Comparison of ENCODE assay signal across 7 mouse cellular contexts in the genomic region with DNA sequence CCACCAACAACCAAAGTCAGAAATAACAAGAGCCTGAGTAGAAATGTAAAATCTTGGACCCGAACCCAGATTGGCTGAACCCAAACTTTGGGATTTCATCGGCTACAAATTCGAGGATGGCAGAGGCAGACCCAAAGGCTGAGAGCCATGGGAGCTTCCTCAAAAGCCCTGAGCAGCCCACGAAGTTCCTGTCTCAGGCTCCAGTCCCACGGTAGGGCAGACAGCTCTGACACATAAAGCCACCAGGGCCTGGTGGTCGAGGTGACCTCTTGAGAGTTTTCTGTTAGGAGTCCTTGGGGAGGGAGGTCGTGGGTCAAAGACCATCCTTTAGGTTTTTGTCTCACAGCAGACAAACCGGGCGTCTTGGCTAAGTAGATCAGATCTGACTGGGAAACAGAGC. TPM values are rescaled to one million over a fixed set of nuclear protein-coding genes. Genes with fewer than 3 reads are reported as not detected.
DNase-seq lines count a peak whose midpoint lies in the region; ATAC-seq and TF ChIP-seq lines count a peak whose summit lies in the region.

No protein-coding gene starts in this region.

- no peak for DNase-seq in lung, adult 2 months
- no peak for DNase-seq in lung, postnatal 14 days
- no peak for DNase-seq in forebrain, embryonic 10.5 days (ENCODE audit: extremely low spot score, low spot score)
- DNase-seq in intestine, embryonic 14.5 days (ENCODE audit: low spot score), result no peak
- DNase-seq in ovary, postnatal 10 days (ENCODE audit: low spot score), result no peak
- no peak for DNase-seq in layer of hippocampus, adult 11-12 months (ENCODE audit: low spot score)

- peak; percentile 40; the same call in 1 of the 2 replicates for ATAC-seq in intestine, embryonic 14.5 days (replicated peaks; ENCODE audit: low FRiP score, low TSS enrichment, low read depth)
- no peak for ATAC-seq in midbrain, embryonic 12.5 days (ENCODE audit: low FRiP score, low read depth)

- peaks cover 7% of the 10 kb centered on the region for H3K36me3 ChIP-seq in forebrain, embryonic 10.5 days (replicated peaks)
- 0 out of 2 replicates have a peak, but pooled peaks cover 3% of the 10 kb centered on the region for H3K36me3 ChIP-seq in intestine, embryonic 14.5 days (ENCODE audit: control insufficient read depth, insufficient read depth, low read length)
- H3K36me3 ChIP-seq in midbrain, embryonic 12.5 days, result no peaks in the 10 kb centered on the region

- no peak for TF ChIP-seq POLR2A in lung, adult 2 months (IDR thresholded peaks at IDR 0.05; ENCODE audit: borderline replicate concordance, extremely low read depth, low read depth, low read length)

- peak overlapping the region; percentile 85 for H3K27ac ChIP-seq in forebrain, embryonic 10.5 days
- H3K27ac ChIP-seq in intestine, embryonic 14.5 days (ENCODE audit: low read depth), result no peak overlapping the region
- H3K27ac ChIP-seq in midbrain, embryonic 12.5 days (replicated peaks), result no peak overlapping the region

- peak overlapping the region; percentile 23 for H3K4me3 ChIP-seq in lung, adult 2 months (replicated peaks; ENCODE audit: extremely low read depth, low read depth, low read length)
- H3K4me3 ChIP-seq in forebrain, embryonic 10.5 days, result peak overlapping the region; percentile 71
- 0 out of 2 replicates have a peak overlapping the region, but pooled peaks have one; percentile 65 for H3K4me3 ChIP-seq in intestine, embryonic 14.5 days (ENCODE audit: low read depth, low read length)
- H3K4me3 ChIP-seq in midbrain, embryonic 12.5 days, result peak overlapping the region; percentile 59

- peaks cover 11% of the 10 kb centered on the region for H3K27me3 ChIP-seq in forebrain, embryonic 10.5 days (ENCODE audit: poor library complexity, severe bottlenecking)
- H3K27me3 ChIP-seq in intestine, embryonic 14.5 days (replicated peaks; ENCODE audit: control insufficient read depth, insufficient read depth, low read length), result no peaks in the 10 kb centered on the region
- peaks cover 10% of the 10 kb centered on the region for H3K27me3 ChIP-seq in midbrain, embryonic 12.5 days

- H3K4me2 ChIP-seq in intestine, embryonic 14.5 days (ENCODE audit: low read length), result peak overlapping the region; percentile 84
- peak overlapping the region; percentile 85 for H3K4me2 ChIP-seq in midbrain, embryonic 12.5 days (replicated peaks)

- H3K4me1 ChIP-seq in lung, adult 2 months (ENCODE audit: control insufficient read depth, insufficient read depth, low read length), result peaks cover 4% of the 10 kb centered on the region; the same call in 1 of the 2 replicates
- peaks cover 15% of the 10 kb centered on the region for H3K4me1 ChIP-seq in forebrain, embryonic 10.5 days
- H3K4me1 ChIP-seq in intestine, embryonic 14.5 days (replicated peaks; ENCODE audit: control insufficient read depth, insufficient read depth, low read length), result 0 out of 2 replicates have a peak, but pooled peaks cover 5% of the 10 kb centered on the region
- no peaks in the 10 kb centered on the region; the same call in 1 of the 2 replicates for H3K4me1 ChIP-seq in midbrain, embryonic 12.5 days

- no peak for TF ChIP-seq CTCF in lung, adult 2 months (IDR thresholded peaks at IDR 0.05; ENCODE audit: insufficient read depth, low read length)

- no peak overlapping the region for H3K9ac ChIP-seq in intestine, embryonic 14.5 days (ENCODE audit: low read length)
- no peak overlapping the region for H3K9ac ChIP-seq in midbrain, embryonic 12.5 days (replicated peaks)

- WGBS in lung, adult 2 months, result 39% methylated on average over 9 of the region's 9 CpGs
- 49% methylated on average over 9 of the region's 9 CpGs for WGBS in forebrain, embryonic 10.5 days
- WGBS in intestine, embryonic 14.5 days, result 51% methylated on average over 9 of the region's 9 CpGs
- WGBS in midbrain, embryonic 12.5 days, result 50% methylated on average over 9 of the region's 9 CpGs

- H3K9me3 ChIP-seq in forebrain, embryonic 10.5 days, result no peaks in the 10 kb centered on the region
- no peaks in the 10 kb centered on the region for H3K9me3 ChIP-seq in intestine, embryonic 14.5 days (ENCODE audit: control insufficient read depth, low read length)
- H3K9me3 ChIP-seq in midbrain, embryonic 12.5 days, result no peaks in the 10 kb centered on the region

RNA-seq across cellular contexts. Expression of a gene that starts 1.1 kb away (rescaled TPM):
- polyA plus RNA-seq in lung, adult 2 months (2012; rRNA removed), result 21.4 and 22.7 TPM in 2 replicates
- polyA plus RNA-seq in forebrain, embryonic 10.5 days (2016; fragmentation: Nextera tagmentation; extraction: Ambion mirVana), result 23.7 and 25.3 TPM in 2 replicates
- 58.3 and 62.5 TPM in 2 replicates for polyA plus RNA-seq in intestine, embryonic 14.5 days (2014; fragmentation: Nextera tagmentation; extraction: Ambion mirVana)
- polyA plus RNA-seq in midbrain, embryonic 12.5 days (2016; fragmentation: Nextera tagmentation; extraction: Ambion mirVana), result 24.0 and 25.8 TPM in 2 replicates

RNA-seq across cellular contexts. Expression of a gene that starts 26.3 kb away (rescaled TPM):
- polyA plus RNA-seq in lung, adult 2 months (2012; rRNA removed), result 21.2 and 33.5 TPM in 2 replicates
- polyA plus RNA-seq in forebrain, embryonic 10.5 days (2016; fragmentation: Nextera tagmentation; extraction: Ambion mirVana), result 13.4 and 14.2 TPM in 2 replicates
- polyA plus RNA-seq in intestine, embryonic 14.5 days (2014; fragmentation: Nextera tagmentation; extraction: Ambion mirVana), result 26.5 and 26.7 TPM in 2 replicates
- 11.2 and 11.7 TPM in 2 replicates for polyA plus RNA-seq in midbrain, embryonic 12.5 days (2016; fragmentation: Nextera tagmentation; extraction: Ambion mirVana)

RNA-seq across cellular contexts. Expression of a gene that starts 52.2 kb away (rescaled TPM):
- 3.0 and 3.8 TPM in 2 replicates for polyA plus RNA-seq in lung, adult 2 months (2012; rRNA removed)
- 5.0 and 6.0 TPM in 2 replicates for polyA plus RNA-seq in forebrain, embryonic 10.5 days (2016; fragmentation: Nextera tagmentation; extraction: Ambion mirVana)
- polyA plus RNA-seq in intestine, embryonic 14.5 days (2014; fragmentation: Nextera tagmentation; extraction: Ambion mirVana), result 5.8 and 6.5 TPM in 2 replicates
- polyA plus RNA-seq in midbrain, embryonic 12.5 days (2016; fragmentation: Nextera tagmentation; extraction: Ambion mirVana), result 2.7 and 2.9 TPM in 2 replicates

RNA-seq across cellular contexts. Expression of a gene that starts 52.5 kb away (rescaled TPM):
- polyA plus RNA-seq in lung, adult 2 months (2012; rRNA removed), result 8.5 and 12.0 TPM in 2 replicates
- polyA plus RNA-seq in forebrain, embryonic 10.5 days (2016; fragmentation: Nextera tagmentation; extraction: Ambion mirVana), result 16.3 and 18.5 TPM in 2 replicates
- polyA plus RNA-seq in intestine, embryonic 14.5 days (2014; fragmentation: Nextera tagmentation; extraction: Ambion mirVana), result 25.1 and 25.3 TPM in 2 replicates
- 21.2 and 21.8 TPM in 2 replicates for polyA plus RNA-seq in midbrain, embryonic 12.5 days (2016; fragmentation: Nextera tagmentation; extraction: Ambion mirVana)
